Mouse (Mus musculus) neural tube, embryonic 13.5 days (tissue): ENCODE measurements at regions not wholly inside any gene's neighbourhood (a gene's known extent, or its start where the extent isn't known, plus 50 kb on each side); places are given as distances from the start of the nearest gene placed in this dataset.
"Not testable (repeated sequence)": the region's sequence is repeated elsewhere in the genome, so short reads cannot be mapped to it uniquely, and the experiment has no call there.

Experiments used
- ATAC-seq: fragments of 200-750 bp; cut with Nextera tagmentation; 2 replicates; pipeline ENCODE4 v1.8.0; 2017; ENCODE audit warnings: low read depth, mild to moderate bottlenecking, moderate TSS enrichment, moderate library complexity
- H3K27ac ChIP-seq: fragments of 300-500 bp; sonication (generic); replicated peaks from 2 replicates; pipeline ENCODE4 v1.5.1; 2015; ENCODE audit warnings: moderate library complexity, mild to moderate bottlenecking, inconsistent platforms
- H3K27me3 ChIP-seq: fragments of 300-500 bp; sonication (generic); 2 replicates; pipeline ENCODE4 v1.6.1; 2015; ENCODE audit warnings: mild to moderate bottlenecking, inconsistent platforms
- H3K36me3 ChIP-seq: fragments of 300-500 bp; sonication (generic); 2 replicates; pipeline ENCODE4 v1.6.1; 2015; ENCODE audit warnings: mild to moderate bottlenecking, inconsistent platforms
- H3K4me1 ChIP-seq: fragments of 300-500 bp; sonication (generic); replicated peaks from 2 replicates; pipeline ENCODE4 v1.6.1; 2015; ENCODE audit warnings: inconsistent platforms
- H3K4me2 ChIP-seq: fragments of 300-500 bp; sonication (generic); 2 replicates; pipeline ENCODE4 v1.6.1; 2015; ENCODE audit warnings: inconsistent platforms, mild to moderate bottlenecking, moderate library complexity
- H3K4me3 ChIP-seq: fragments of 300-500 bp; sonication (generic); 2 replicates; pipeline ENCODE4 v1.5.1; 2015; ENCODE audit warnings: mild to moderate bottlenecking, inconsistent platforms
- H3K9ac ChIP-seq: fragments of 300-500 bp; sonication (generic); 2 replicates; pipeline ENCODE4 v1.6.1; 2015; ENCODE audit warnings: moderate library complexity, mild to moderate bottlenecking, inconsistent platforms
- H3K9me3 ChIP-seq: fragments of 300-500 bp; sonication (generic); 2 replicates; pipeline ENCODE4 v1.6.1; 2016; ENCODE audit warnings: inconsistent platforms
- WGBS: fragments of 180-500 bp; shearing (Covaris S2); methylation state at CpG from one replicate; pipeline ENCODE4 v1.1.7; 2015; 5-methylcytosine and 5-hydroxymethylcytosine counted together

- H3K4me2 ChIP-seq, H3K27me3 ChIP-seq, H3K4me1 ChIP-seq, H3K36me3 ChIP-seq, ATAC-seq, H3K9me3 ChIP-seq, H3K27ac ChIP-seq, H3K4me3 ChIP-seq, H3K9ac ChIP-seq: not testable (repeated sequence)
- WGBS = 89% methylated on average over 4 of the region's 4 CpGs
Observed at GRCm38 (mm10) chr6:13763636-13764035, 76.1 kb downstream of the Gpr85 start.

- ATAC-seq = no peak
Observed at GRCm38 (mm10) chr6:13759431-13759830, 80.3 kb downstream of the Gpr85 start.

GRCm38 (mm10) chr6:13758946-13759345, 80.8 kb downstream of the Gpr85 start:
- Histone ChIP-seq H3K27me3 (no peaks in the 10 kb centered on the region), H3K4me1 (no peaks in the 10 kb centered on the region), H3K36me3 (no peaks in the 10 kb centered on the region), H3K27ac (no peak overlapping the region), H3K4me2 (no peak overlapping the region), H3K4me3 (no peak overlapping the region), H3K9ac (no peak overlapping the region), H3K9me3 (no peaks in the 10 kb centered on the region)
- no peak for ATAC-seq

More at GRCm38 (mm10) chr6:13759431-13759830, 80.3 kb downstream of the Gpr85 start:
- H3K36me3 ChIP-seq = no peaks in the 10 kb centered on the region
- H3K4me2 ChIP-seq = no peak overlapping the region
- no peaks in the 10 kb centered on the region for H3K4me1 ChIP-seq
- no peaks in the 10 kb centered on the region for H3K27me3 ChIP-seq
- 85% methylated on average over 2 of the region's 2 CpGs for WGBS
- no peak overlapping the region for H3K27ac ChIP-seq
- H3K9me3 ChIP-seq = no peaks in the 10 kb centered on the region
- H3K4me3 ChIP-seq = no peak overlapping the region
- no peak overlapping the region for H3K9ac ChIP-seq

GRCm38 (mm10) chr6:13748931-13749638, 71.3 kb upstream of the Bmt2 start:
- H3K27me3 ChIP-seq = no peaks in the 10 kb centered on the region
- H3K4me2 ChIP-seq = no peak overlapping the region
- no peaks in the 10 kb centered on the region for H3K9me3 ChIP-seq
- H3K36me3 ChIP-seq = no peaks in the 10 kb centered on the region
- H3K9ac ChIP-seq = no peak overlapping the region
- no peak overlapping the region for H3K27ac ChIP-seq
- H3K4me3 ChIP-seq = no peak overlapping the region
- WGBS = 52% methylated on average over 7 of the region's 7 CpGs
- peaks cover 8% of the 10 kb centered on the region for H3K4me1 ChIP-seq
- ATAC-seq = peak; percentile 50; the same call in 1 of the 2 replicates

GRCm38 (mm10) chr6:13747969-13748368, 70.2 kb upstream of the Bmt2 start:
- H3K9ac ChIP-seq = no peak overlapping the region
- H3K36me3 ChIP-seq = no peaks in the 10 kb centered on the region
- H3K4me1 ChIP-seq = peaks cover 8% of the 10 kb centered on the region
- no peaks in the 10 kb centered on the region for H3K9me3 ChIP-seq
- ATAC-seq = peak; percentile 65; the same call in 1 of the 2 replicates
- peak overlapping the region; percentile 33 for H3K4me2 ChIP-seq
- H3K27me3 ChIP-seq = no peaks in the 10 kb centered on the region
- no peak overlapping the region for H3K4me3 ChIP-seq
- no peak overlapping the region; the same call in 1 of the 2 replicates for H3K27ac ChIP-seq
- WGBS = 7% methylated on average over 8 of the region's 8 CpGs

- Histone ChIP-seq H3K9ac (no peak overlapping the region), H3K27ac (no peak overlapping the region), H3K27me3 (no peaks in the 10 kb centered on the region), H3K4me1 (peaks cover 8% of the 10 kb centered on the region), H3K36me3 (no peaks in the 10 kb centered on the region), H3K4me2 (no peak overlapping the region), H3K9me3 (no peaks in the 10 kb centered on the region), H3K4me3 (no peak overlapping the region)
- ATAC-seq = no peak
- 84% methylated on average over 8 of the region's 8 CpGs for WGBS
Observed at GRCm38 (mm10) chr6:13746577-13747482, 69.1 kb upstream of the Bmt2 start.
